ENCODE assay signal across 29 mouse cellular contexts in the genomic region with DNA sequence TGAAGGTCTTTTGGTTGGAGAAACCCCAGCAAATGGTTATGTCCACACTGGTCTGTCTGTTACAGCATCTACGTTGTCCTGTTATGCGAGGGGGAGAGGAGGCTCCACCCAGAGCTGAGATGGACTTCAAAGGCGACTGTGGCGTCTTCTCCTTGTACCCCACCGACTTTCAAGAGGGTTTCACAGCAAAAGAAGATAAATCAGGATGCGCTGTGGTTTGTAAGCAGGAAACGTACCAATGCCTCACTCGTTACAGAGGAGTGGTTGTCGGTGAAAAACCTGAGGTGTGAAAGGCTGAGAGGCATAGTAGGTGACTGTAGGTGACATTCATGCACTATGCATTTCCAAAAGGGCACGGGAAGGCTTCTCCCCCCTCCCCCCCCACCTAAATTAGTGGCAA. TPM values are rescaled to one million over a fixed set of nuclear protein-coding genes. Genes with fewer than 3 reads are reported as not detected.
DNase-seq lines count a peak whose midpoint lies in the region; ATAC-seq and TF ChIP-seq lines count a peak whose summit lies in the region.
"Had no signal": no experiment of that assay in that cellular context is flagged by ENCODE, and none has a peak within 500 bp of the region (broad histone marks: within the 10 kb centered on the region; RNA-seq: fewer than 3 reads in every experiment).

No protein-coding gene starts in this region.

- no peak for TF ChIP-seq POLR2A in thymus, adult 2 months (IDR thresholded peaks at IDR 0.05; ENCODE audit: control insufficient read depth, extremely low read depth, insufficient read depth, low read length, poor library complexity)

- H3K4me3 ChIP-seq in thymus, adult 2 months (ENCODE audit: control insufficient read depth, insufficient read depth, low read length), result no peak overlapping the region
- H3K4me3 ChIP-seq in midbrain, embryonic 10.5 days, result no peak overlapping the region
- no peak overlapping the region for H3K4me3 ChIP-seq in hindbrain, embryonic 16.5 days (ENCODE audit: low read length)
- H3K4me3 ChIP-seq: embryonic facial prominence, embryonic 10.5 days; forebrain, embryonic 13.5 days; heart, embryonic 13.5 days; hindbrain, embryonic 12.5 days had no signal

- DNase-seq in thymus, postnatal 0 days (ENCODE audit: low spot score), result peak; percentile 31
- DNase-seq in thymus, adult 2 months, result no peak
- DNase-seq in midbrain, embryonic 10.5 days (ENCODE audit: low spot score), result no peak
- no peak for DNase-seq in thymus, adult 18-20 months
- DNase-seq: adrenal gland, adult 2 months; adrenal gland, postnatal 25 days; cerebellum, adult 18-20 months; cerebellum, adult 9-11 months; cerebellum, postnatal 36 days; forebrain, postnatal 0 days; gastrocnemius, postnatal 14 days; heart, postnatal 4 days had no signal

- H3K36me3 ChIP-seq in thymus, adult 2 months (ENCODE audit: control insufficient read depth, insufficient read depth, low read length), result no peaks in the 10 kb centered on the region
- H3K36me3 ChIP-seq in midbrain, embryonic 10.5 days, result no peaks in the 10 kb centered on the region
- no peaks in the 10 kb centered on the region for H3K36me3 ChIP-seq in hindbrain, embryonic 16.5 days (ENCODE audit: control insufficient read depth, insufficient read depth, low read length)
- H3K36me3 ChIP-seq: embryonic facial prominence, embryonic 10.5 days; heart, embryonic 13.5 days; hindbrain, embryonic 12.5 days had no signal

- H3K9me3 ChIP-seq in midbrain, embryonic 10.5 days (replicated peaks), result no peaks in the 10 kb centered on the region
- H3K9me3 ChIP-seq in hindbrain, embryonic 16.5 days (ENCODE audit: control insufficient read depth, low read length), result no peaks in the 10 kb centered on the region
- H3K9me3 ChIP-seq: embryonic facial prominence, embryonic 10.5 days; forebrain, embryonic 13.5 days; hindbrain, embryonic 12.5 days had no signal

- H3K9ac ChIP-seq in hindbrain, embryonic 16.5 days (ENCODE audit: low read depth, low read length), result no peak overlapping the region
- H3K9ac ChIP-seq: forebrain, embryonic 13.5 days; forebrain, postnatal 0 days; heart, embryonic 13.5 days; hindbrain, embryonic 12.5 days had no signal

- H3K27ac ChIP-seq in thymus, adult 2 months (ENCODE audit: control insufficient read depth, insufficient read depth, low read length), result no peak overlapping the region
- H3K27ac ChIP-seq in midbrain, embryonic 10.5 days (replicated peaks), result no peak overlapping the region
- no peak overlapping the region for H3K27ac ChIP-seq in hindbrain, embryonic 16.5 days (ENCODE audit: low read depth, low read length)
- H3K27ac ChIP-seq: embryonic facial prominence, embryonic 10.5 days; forebrain, embryonic 13.5 days; heart, embryonic 13.5 days; hindbrain, embryonic 12.5 days; hindbrain, postnatal 0 days had no signal

- no peak for TF ChIP-seq CTCF in thymus, adult 2 months (IDR thresholded peaks at IDR 0.05; ENCODE audit: borderline replicate concordance, control insufficient read depth, extremely low read depth, insufficient read depth, low read length, poor library complexity)

- H3K27me3 ChIP-seq in thymus, adult 2 months (ENCODE audit: control insufficient read depth, insufficient read depth, low read length), result no peaks in the 10 kb centered on the region
- H3K27me3 ChIP-seq in midbrain, embryonic 10.5 days (ENCODE audit: low read depth, poor library complexity, severe bottlenecking), result no peaks in the 10 kb centered on the region
- no peaks in the 10 kb centered on the region for H3K27me3 ChIP-seq in hindbrain, embryonic 16.5 days (replicated peaks; ENCODE audit: control insufficient read depth, insufficient read depth, low read length)
- H3K27me3 ChIP-seq: forebrain, embryonic 13.5 days; heart, embryonic 13.5 days; hindbrain, embryonic 12.5 days had no signal

- 5% methylated on average over 10 of the region's 10 CpGs for WGBS in thymus, adult 2 months
- WGBS in midbrain, embryonic 10.5 days, result 85% methylated on average over 10 of the region's 10 CpGs
- WGBS in hindbrain, embryonic 16.5 days, result 87% methylated on average over 10 of the region's 10 CpGs

- no peak overlapping the region for H3K4me2 ChIP-seq in hindbrain, embryonic 16.5 days (ENCODE audit: low read length)
- H3K4me2 ChIP-seq: forebrain, embryonic 13.5 days; heart, embryonic 13.5 days; hindbrain, embryonic 12.5 days had no signal

- H3K4me1 ChIP-seq in thymus, adult 2 months (replicated peaks; ENCODE audit: control insufficient read depth, insufficient read depth, low read length), result peaks cover 3% of the 10 kb centered on the region
- no peaks in the 10 kb centered on the region for H3K4me1 ChIP-seq in midbrain, embryonic 10.5 days
- H3K4me1 ChIP-seq in hindbrain, embryonic 16.5 days (ENCODE audit: control insufficient read depth, insufficient read depth, low read depth, low read length), result no peaks in the 10 kb centered on the region
- H3K4me1 ChIP-seq: embryonic facial prominence, embryonic 10.5 days; forebrain, embryonic 13.5 days; hindbrain, embryonic 12.5 days had no signal

- peak; percentile 77 for ATAC-seq in activated CD4-positive, CD25-positive, alpha-beta regulatory T cell, adult 4 months
- ATAC-seq in megakaryocyte, adult 5-6 weeks (ENCODE audit: poor library complexity, severe bottlenecking), result peak; percentile 75
- peak; percentile 19; the same call in 1 of the 2 replicates for ATAC-seq in neutrophil, adult 5-6 weeks (ENCODE audit: extremely low read depth, insufficient number of reproducible peaks, low FRiP score, poor library complexity, severe bottlenecking)
- no peak for ATAC-seq in hindbrain, embryonic 16.5 days
- ATAC-seq: forebrain, embryonic 13.5 days; forebrain, postnatal 0 days; hindbrain, postnatal 0 days; intestine, embryonic 16.5 days had no signal

RNA-seq across cellular contexts. Expression of a gene that starts 7.0 kb away (rescaled TPM):
- not detected in 2 replicates for polyA plus RNA-seq in thymus, postnatal 0 days (2015; fragmentation: Nextera tagmentation; extraction: Ambion mirVana)
- polyA plus RNA-seq in thymus, adult 2 months (2012; rRNA removed), result not detected in 2 replicates
- polyA plus RNA-seq in activated CD4-positive, CD25-positive, alpha-beta regulatory T cell, adult 4 months (2017; shearing (Covaris generic)), result not detected
- not detected in 2 replicates for total RNA-seq in megakaryocyte, adult 5-6 weeks (2015)
- not detected in 2 replicates for total RNA-seq in megakaryocyte, adult 5-6 weeks (2017)
- total RNA-seq in neutrophil, adult 5-6 weeks (2017), result not detected in 2 replicates
- not detected in 2 replicates for polyA plus RNA-seq in midbrain, embryonic 10.5 days (2016; fragmentation: Nextera tagmentation; extraction: Ambion mirVana)
- polyA plus RNA-seq in hindbrain, embryonic 16.5 days (2015; fragmentation: Nextera tagmentation; extraction: Ambion mirVana), result not detected in 2 replicates
- total RNA-seq: adrenal gland, adult 2 months; adrenal gland, postnatal 25 days; forebrain, postnatal 0 days; gastrocnemius, adult 18-20 months; gastrocnemius, postnatal 14 days; heart, adult 8-10 months; heart, postnatal 4 days; hindbrain, postnatal 0 days; MEL had no signal
- polyA plus RNA-seq: adrenal gland, adult 2 months; C2C12; embryonic facial prominence, embryonic 10.5 days; embryonic facial prominence, embryonic 14.5 days; forebrain, embryonic 13.5 days; forebrain, postnatal 0 days; gonadal fat pad, adult 2 months; heart, embryonic 13.5 days; heart, postnatal 0 days; hindbrain, embryonic 12.5 days; hindbrain, postnatal 0 days; intestine, embryonic 16.5 days had no signal
